Mouse (Mus musculus): ENCODE results near the gene Pip5kl1.
A peak's percentile ranks its signal among the peaks of the same experiment; 100 is the strongest.

The Pip5kl1 gene

DNA sequence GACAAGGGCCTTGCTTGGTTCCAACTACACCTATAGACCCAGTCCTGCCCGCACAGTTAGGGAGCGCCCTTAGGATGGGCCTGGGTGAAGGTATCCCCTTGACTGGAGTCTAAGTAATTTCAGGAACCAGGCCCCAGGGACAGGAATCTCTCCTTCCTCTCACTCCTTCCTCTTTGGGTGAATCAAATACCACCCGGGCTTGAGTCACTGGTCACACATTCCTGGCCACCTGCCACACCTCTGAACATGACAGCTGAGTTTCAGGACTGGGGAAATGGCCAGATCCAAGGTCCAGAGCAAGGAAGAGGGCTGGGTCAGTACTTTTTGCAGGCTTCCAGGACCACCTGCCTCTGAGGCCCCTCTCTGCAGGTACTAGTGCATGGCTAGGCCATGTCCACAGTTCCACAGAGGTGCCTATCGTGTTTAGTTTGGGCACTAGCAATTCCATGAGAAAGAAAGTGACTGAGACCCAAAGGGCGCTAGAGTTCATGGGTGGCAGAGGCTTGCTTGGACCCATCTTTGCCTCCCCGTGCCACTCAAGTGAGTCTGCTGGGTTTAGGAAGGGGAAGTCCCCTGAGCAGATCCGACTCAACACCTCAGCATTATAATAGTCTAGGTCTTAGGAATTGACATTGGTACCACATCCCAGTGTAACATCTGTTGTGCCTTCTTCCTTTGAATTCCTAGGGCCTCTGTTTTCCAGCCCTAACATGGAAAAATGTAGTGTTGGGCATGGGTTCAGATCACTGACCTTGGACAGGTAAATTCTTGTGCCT lies 26.4 kb upstream of the Pip5kl1 start:
- DNase-seq (ENCODE audit: low spot score in 2 of 2) = no peak

DNA sequence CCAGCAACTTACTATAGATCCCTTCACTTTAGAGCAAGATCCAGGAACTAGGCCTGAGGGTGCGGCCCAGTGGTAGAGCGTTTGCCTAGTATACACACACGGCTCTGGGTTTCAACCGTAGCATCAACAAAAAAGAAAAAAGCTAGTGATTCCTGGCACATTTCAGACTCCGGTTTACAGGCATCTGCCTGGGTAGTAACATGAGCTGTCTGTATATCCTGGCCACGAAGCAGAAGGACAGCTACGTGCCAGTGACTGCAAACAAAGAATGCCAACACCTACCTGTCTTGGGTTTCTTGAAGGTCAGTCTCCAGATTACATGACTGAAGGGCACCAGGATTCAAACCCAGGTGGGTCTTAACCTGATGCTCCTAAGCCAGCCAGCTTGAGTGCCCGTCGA lies 25.4 kb upstream of the Pip5kl1 start:
- no peak for DNase-seq (ENCODE audit: low spot score in 2 of 2)

DNA sequence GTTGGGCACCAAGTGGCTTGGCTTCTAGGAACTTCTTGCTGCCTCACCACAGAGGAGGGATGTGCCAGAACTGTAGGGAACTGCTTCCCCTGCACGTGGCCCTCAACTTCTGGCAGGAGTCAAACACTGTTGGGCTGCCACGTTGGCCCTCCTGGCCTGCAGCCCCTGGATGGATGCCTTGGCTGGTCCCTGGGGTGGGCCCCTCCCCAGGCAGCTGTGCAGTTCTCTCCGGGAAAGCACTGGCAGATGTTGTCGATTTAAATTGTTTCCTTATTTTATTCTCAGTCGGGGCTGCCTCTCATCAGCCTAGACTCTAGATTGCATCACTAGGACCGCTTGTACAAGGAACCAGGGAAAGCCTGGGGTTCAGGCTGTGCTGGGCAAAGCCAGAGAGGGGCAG lies 24.8 kb upstream of the Pip5kl1 start:
- no peak for DNase-seq (ENCODE audit: low spot score in 2 of 2)

DNA sequence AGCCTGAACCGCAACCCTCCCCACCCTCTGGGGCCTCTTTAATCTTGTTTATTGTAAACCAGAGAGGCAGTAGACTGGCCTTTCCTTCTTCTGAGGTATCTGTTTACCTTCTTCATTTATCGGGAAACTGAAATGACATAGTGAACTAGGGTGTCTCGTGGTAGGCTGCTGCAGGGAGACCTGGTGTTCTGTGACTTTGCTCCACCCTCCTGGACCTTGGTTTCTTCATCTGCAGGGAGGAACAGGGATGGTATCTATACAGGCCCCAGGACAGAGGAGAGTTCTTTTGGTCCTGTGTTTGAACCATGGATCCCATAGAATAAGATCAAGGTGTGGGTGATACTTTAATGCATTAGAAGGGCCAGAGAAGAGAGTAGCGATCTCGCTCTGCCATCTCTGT lies 23.4 kb upstream of the Pip5kl1 start:
- DNase-seq (ENCODE audit: low spot score in 2 of 2) = no peak

DNA sequence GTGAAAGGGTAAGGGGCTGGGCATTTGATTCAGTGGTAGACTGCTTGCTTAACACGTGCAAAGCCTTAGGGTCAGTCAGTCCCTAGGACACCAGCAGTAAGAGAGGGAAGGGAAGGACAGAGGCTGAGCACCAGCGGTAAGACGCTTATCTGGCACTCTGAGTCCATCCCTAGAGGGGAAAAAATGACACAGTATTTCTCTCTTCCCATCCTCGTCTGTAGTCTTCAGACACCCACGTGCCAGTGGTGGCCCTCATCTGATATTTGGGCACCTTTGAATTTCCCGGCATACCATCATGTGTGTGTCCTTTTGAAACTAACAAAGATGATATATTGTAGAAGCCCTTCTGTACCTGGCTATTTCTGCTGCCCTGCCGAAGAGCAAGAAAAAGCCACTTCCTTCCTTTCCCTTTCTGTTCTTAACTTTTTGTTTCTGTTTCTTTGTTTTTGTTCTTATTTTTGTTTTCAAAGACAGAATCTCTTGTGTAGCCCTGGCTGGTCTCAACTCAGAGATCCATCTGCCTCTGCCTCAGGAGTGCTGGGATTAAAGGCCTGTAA lies 20.9 kb upstream of the Pip5kl1 start:
- no peak for DNase-seq (ENCODE audit: low spot score in 2 of 2)

DNA sequence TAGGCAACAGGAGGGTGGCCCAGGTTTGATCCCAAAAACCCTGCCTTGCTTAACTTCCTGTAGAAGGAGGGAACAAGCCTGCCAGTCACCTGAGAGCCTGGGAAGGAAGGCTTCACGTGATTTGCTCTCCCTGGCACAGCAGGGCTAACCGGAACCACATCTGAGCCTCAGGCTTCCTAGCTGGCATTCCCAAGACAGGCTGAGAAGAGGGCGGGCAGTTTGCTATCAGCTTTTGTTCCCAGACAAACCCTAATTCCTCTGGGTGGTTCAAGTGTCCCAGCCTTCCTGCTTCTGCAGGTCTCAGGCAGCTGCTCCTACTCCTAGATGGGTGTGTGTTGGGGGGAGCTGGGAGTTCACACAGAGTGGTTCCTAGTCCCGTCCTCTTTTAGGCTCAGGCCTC lies 19.1 kb upstream of the Pip5kl1 start:
- DNase-seq (ENCODE audit: low spot score in 2 of 2) = no peak

DNA sequence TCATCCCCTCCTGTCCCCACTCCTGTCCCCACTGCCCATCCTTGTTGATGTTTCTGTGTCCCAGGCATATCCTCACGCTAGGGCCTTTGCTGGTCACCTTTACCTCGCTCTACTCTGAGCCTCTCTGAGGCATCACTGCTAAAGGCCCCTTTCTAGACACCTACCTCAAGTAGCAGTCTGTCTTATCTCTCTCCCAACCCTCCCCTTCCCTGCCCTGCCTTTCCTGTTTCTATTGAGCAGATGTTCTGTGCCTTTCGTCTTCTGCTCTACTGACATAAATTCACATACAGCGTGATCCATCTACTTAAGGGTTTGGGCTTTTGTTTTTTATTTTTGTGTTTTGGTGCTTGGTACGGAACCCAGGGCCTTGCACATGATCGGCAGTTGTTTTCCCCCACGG lies 18.6 kb upstream of the Pip5kl1 start:
- no peak for DNase-seq (ENCODE audit: low spot score in 2 of 2)

DNA sequence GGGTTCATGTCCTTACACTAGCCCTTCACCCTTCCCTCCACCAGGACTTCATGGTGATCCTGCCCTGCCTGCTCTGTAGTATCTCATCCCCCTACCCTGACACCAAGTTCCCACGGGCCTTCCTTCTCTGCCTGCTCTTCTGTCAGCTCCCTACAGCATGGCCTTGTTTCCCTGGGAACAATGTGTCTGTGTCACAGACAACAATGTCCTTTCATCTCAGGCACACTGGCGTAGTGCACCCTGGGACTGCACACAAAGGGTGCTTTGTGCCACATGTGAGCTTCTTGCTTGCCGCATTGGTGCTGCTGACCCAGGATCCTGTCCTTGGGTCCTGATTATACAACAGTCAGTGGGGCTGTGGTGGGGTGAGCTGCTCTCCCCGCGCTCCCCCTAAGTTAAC lies 15.0 kb upstream of the Pip5kl1 start:
- DNase-seq (ENCODE audit: low spot score in 2 of 2) = no peak

DNA sequence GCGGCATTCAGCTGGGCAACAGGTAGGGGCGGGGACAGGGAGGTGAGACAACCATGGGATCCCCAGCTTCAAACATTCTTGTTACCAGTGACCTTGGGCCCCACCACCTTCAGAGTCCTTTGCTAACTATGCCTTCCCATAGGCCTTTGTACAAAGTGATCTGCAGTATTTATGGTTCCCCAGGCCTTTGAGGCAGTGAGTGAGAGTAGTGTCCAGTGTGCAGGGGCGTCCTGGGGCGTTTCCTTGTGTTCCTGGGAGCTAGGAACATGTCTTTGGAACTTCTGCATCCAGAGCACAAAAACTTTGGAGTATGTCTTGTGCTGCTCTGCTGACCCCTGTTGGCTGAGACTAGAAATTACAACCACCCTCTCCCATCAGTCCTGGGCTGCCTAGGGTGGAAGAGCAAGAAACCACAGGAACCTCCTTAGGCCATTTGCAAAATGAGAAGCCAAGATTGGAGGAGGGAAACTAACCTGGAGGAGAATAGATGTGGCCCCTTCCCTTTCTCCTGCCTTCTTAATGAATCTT lies 8.0 kb upstream of the Pip5kl1 start:
- DNase-seq (ENCODE audit: low spot score in 2 of 2) = peak; percentile 69 to 75

DNA sequence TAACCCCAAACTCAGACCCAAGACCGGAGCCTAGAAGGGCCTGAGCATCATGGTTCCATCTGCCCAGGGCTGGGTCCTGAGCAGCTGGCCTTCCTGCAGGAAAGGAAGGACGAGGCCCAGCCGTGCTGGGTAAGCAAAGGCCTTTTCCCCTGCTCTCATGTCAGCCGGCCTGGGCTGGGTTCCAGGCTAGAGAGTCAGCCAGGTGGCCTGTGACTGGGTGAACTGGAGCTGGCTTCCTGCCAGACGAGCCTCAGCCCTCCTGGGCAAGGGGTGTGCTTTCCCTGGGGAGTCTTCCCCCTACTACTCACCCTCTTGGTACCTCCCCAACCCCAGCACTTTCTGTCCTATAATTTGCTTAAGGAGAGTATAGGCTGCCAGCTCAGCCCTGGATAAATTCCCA lies 6.4 kb upstream of the Pip5kl1 start:
- no peak for DNase-seq (ENCODE audit: low spot score in 2 of 2)

DNA sequence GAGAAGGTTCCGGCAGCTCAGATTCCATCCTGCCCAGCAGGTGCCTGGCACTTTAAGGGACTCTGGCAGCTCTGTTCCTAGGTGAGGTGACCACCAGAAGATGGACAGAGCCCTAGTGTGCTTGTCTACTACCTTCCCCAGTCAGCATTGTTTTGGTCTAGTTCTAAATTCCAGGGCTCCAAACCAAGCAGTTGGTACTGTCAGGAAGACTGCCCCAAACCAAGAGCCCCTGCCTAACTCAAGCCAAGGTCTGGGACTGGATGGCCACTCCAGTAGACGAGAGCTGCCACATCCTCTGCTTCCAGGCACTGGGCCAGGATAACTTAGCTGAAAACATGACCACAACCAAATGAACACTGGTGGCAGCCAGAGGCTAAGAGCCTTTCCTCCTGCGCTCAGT lies 5.7 kb upstream of the Pip5kl1 start:
- DNase-seq (ENCODE audit: low spot score in 2 of 2) = no peak

DNA sequence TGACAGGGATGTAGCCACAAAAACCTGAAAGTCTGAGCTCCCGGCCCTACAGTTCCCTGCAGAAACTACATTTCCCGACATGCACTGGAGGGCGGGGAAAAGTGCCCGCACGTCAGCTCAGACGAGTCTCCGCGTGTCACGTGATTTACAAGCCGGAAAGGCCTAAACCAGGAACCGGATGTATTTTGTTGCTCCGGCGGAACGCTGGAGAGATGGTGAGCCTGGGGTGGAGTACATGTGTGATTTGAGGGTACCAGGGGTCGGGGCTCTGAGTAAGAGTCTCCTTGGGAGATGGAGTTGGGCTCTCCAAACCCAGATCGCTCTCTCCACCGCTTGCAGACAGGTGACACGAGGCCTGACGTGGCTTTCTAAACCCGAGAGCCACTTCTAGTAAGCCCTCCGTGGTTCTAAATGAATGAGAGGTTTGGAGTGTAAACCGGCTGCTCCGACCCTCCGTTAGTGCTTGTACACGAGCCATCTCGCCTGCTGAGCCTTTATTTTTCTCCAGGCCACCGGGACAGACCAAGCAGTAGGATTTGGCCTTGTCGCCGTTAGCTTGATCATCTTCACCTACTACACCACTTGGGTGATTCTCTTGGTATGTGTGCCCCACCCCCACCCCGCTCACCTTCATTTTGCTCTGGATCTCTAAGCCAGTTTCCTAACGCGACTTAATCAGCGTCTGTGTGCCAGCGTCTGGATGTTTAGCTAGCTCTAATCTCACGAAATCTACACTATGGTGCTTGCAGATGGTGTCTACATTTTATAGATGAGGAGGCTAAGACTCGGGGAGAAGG lies 3.7 kb upstream of the Pip5kl1 start, which contains the start of gene Dpm2:
Gene Dpm2, plus strand, starts transcription at position 161 of the 797 bp plus-strand sequence.
- peak; percentile 93 to 94 for DNase-seq (ENCODE audit: low spot score in 2 of 2)

DNA sequence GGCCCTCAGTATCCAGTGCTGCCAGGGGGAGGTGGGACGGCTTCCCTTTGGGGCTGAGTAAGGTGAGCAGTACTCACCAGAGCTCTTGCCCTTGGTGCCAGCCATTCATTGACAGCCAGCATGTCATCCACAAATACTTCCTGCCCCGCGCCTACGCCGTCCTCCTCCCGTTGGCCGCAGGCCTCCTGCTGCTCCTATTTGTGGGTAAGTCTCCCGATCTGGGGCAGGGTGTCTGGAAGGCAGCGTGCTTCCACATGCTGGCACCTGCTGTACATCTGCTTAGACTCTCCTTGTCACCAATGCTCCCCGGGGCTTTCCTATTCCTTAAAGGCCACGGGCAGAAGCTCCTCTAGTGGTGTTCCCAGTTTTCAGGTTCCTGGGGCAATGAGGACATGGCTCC lies 2.4 kb upstream of the Pip5kl1 start:
- no peak for DNase-seq (ENCODE audit: low spot score in 2 of 2)

DNA sequence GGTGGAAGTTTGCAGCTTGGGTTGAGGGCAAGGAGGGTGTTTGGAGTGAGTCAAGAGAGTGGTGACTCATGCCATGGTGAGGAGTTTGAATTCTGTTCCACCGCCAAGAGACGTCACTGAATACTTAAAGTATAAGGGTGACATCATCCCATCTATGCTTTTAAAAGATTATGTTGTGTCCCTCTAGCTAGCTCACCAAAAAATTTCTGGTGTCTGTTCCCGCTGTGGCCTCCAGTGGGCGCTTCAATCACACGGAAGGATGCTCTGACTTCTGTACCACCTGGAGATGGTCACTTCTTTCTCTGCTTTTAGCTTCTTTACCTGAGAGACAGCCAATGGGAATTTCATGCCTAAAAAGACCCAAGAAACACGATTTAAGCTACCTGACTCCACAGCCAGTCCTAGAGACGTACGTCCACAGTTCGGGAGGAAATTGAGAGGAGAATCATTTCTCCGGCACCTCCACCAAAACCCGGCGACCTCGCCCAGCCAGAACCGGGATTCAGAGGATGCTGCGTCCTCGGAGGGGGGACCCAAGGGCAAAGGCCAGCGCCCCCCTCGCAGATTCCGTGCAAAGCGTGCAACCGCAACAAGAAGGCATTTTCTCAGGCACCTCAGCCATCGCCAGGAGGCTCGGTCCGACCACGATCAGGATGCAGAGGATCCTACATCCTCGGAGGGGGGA lies 446 bp downstream of the Pip5kl1 start:
- DNase-seq (ENCODE audit: low spot score in 2 of 2) = peak; percentile 88 to 91

DNA sequence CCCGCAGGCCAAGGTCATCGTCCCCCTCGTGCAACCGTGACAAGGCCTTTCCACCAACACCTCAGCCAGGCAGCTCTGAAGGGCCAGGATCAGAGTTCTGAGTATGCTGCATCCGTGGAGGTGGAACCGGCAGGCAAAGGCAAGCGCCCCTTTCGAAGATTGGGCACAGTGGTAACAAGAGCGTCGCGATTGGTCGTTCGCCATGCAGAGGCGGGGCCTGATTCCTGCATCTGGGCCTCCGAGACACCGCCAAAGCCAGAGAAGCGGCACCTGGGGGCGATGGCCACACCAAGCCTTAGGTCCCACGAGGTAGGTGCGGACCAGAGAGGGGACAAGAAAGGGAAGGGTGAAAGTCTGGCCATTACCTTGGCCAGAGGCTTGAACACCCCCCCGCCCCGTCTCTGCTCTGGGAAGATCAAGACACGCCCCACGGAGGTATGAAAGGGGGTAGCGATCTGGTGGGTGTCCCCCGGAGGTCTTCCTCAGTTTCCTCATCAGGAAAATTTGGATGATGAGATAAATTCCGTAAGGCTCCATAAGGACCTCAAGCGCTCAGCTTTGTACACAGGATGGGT lies 1.1 kb downstream of the Pip5kl1 start, which contains the start of gene 9430097D07Rik:
Gene 9430097D07Rik, minus strand, starts transcription at position 99 of the 575 bp plus-strand sequence.
- peak; percentile 76 to 83 for DNase-seq (ENCODE audit: low spot score in 2 of 2)

DNA sequence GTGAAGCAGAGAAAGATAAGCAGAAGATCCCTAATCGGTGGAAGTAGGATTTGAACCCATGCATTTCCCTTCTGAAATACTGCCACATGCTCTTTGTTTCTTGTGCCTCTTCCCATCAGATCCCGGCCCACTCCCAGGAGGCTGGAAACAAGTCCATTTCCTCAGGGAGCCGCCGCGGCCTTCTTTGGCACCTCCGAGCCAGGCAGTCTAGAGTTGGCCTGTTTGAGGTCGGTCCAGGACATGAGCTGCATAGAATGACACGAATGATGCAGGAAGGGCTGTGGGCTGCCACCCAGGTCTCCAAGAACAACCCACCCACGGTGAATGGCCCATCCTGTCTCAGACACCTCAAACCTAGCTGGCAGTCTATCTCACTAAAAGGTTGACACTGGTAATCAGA lies 1.9 kb downstream of the Pip5kl1 start:
- no peak for DNase-seq (ENCODE audit: low spot score in 2 of 2)

DNA sequence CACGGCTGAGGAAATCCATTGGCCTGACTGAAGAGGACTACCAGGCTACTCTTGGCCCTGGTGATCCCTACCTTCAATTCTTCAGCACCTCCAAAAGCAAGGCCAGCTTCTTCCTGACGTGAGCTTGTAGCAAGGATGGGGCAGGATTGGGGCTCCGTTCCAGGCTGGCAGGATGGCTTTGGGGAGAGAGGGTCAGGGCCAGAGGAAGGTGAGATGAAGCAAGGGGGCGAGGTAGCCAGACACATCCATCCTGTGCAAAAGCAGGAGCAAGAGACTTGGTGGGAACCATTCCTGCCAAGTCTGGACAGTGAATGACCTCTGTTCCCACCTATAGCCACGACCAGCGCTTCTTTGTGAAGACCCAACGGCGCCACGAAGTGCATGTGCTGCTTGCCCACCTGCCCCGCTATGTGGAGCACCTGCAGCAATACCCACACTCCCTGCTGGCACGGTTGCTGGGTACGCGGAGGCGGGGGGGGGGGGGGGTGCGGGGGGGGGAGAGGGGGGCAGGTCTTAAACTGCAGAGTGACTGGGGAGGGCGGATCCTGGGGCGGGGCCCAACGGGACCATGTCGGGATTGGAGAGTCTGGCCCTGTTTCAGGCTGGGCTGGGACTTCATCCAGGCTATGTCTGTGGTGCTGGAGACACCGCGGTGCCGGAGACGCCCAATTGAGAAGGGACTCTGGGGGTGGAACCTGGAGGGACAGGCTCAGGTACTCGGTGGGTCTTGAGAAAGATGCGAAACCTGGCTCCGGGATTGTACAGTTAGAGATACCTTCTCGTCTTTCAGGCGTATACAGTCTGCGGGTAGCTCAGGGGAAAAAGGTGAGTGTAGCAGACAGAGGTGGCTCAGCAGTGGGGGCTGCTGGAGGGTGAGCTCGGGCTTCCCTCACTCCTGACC lies 3.8 kb downstream of the Pip5kl1 start:
- DNase-seq (ENCODE audit: low spot score in 2 of 2) = no peak

DNA sequence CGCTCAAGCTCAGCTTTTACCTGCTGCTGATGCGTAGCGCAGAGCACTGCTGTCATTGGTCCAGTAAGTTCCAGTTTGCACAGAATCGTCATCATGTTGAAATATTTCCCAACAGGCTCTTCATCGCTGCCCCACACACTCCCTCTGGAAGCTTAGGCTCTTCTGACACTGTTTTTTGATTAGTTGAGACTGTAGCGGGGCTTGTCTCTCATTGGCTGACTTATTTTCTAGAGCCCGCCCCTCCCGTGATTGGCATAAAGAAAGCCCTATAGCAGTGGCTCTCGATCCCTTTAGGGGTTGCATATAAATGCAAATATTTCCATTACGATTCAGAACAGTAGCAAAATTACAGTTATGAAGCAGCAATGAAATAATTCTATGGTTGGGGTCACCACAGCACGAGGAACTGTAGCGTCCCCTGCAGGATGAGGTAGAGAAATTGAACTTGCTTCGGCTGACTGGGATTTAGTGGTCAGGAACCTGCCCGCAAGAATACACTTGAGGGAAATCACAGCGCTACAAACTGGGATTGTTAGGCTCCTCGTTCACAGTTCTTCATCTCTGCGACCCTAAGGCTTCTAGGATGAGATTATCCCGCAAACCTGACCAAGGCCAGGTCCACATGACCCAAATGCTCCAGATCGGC lies 7.0 kb downstream of the Pip5kl1 start:
- DNase-seq (ENCODE audit: low spot score in 2 of 2) = peak; percentile 85 to 90

DNA sequence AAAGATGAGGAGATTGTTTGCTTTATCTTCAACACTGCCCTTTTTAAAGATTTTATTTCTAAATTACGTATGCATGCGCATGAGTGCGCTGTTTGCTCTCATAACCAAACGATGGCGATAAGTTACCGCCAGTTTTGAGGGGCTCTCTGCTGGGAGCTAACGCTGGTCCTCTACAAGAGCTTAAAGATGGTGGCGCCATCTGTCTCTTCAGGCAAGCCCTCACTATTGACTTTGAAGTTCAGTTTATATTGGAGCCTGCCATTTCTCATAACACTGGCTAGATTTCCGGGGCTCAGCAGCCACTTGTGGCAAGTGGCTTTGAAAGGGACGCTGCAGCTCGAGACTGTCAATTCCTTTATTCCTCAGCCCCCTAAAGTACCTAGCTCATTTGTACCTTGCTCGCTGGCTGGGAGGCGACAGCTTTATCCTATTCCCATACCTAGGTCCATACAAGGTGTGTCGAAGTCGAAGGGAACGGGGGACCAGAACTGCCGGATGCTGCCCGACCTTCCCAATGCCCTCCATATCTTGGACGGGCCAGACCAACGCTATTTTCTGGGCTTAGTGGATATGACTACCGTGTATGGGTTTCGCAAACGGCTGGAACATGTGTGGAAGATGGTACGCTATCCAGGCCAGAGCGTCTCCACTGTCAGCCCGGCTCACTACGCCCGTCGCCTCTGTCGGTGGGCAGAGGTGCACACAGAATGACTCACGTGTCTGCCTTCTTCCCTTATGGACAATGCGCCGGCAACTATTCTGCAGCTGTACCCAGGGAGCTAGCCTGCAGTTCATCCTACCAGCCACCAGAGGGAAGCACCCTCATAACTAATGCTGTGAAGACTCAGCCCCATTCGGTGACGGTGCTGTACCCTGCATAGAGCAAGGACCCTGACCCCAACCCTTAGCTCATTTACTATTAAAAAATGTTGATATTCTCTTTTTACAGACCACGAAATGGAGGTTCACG lies 8.5 kb downstream of the Pip5kl1 start:
- peak; percentile 91 to 92 for DNase-seq (ENCODE audit: low spot score in 2 of 2)

Data from right cerebral cortex, adult 2 months (tissue).